Mouse (Mus musculus) ES-Bruce4 (cell line): ENCODE measurements around the gene Grik2.

Experiments used
- CTCF ChIP-seq: IDR thresholded peaks from one replicate; pipeline ENCODE4 v1.8.1; 2011; ENCODE audit warnings: low read depth, low read length
- EP300 ChIP-seq: IDR thresholded peaks from 2 replicates; pipeline ENCODE4 v1.6.1; 2011; ENCODE audit warnings: low read depth, low read length; ENCODE audit not compliant: insufficient read depth
- POLR2A ChIP-seq: IDR thresholded peaks from one replicate; pipeline ENCODE4 v1.8.1; 2011; ENCODE audit warnings: low read length; ENCODE audit not compliant: insufficient read depth

DNA sequence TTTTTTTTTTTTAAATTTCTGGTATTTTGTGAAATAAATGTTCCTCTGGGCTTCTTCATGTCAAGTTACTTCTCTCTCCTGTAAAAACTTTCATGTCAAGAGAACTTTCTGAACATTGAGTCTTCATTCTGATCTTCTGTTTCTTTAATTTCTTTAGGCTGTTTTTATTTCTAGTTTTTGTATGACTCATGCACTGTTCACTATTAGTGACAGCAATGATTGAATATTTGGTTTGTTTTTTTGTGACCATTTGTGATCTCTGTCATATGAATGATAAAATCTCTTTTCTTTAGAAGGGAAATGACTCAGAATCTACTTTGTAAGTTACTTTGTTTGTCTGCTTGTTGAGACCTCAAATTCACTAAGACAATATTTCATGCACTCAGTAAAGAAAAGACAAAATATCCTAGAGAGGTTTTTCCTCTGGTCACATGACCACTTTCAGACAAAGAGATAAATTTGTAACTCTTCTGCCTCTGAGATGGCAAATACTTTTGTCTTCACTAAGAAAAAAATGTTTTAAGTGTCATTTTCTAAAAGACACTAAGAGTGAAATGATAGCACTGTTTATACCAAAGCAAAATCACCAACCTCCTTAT lies 596.7 kb downstream of the Grik2 start:
- TF ChIP-seq CTCF (no peak), POLR2A (no peak), EP300 (no peak)
